Mouse (Mus musculus) inflammation-experienced regulatory T-cells, adult 6 months (primary cell): ENCODE data around the gene Pfkp. TPM values are rescaled to one million over a fixed set of nuclear protein-coding genes. Genes with fewer than 3 reads are reported as not detected.

Experiments used
- ATAC-seq: one replicate; pipeline ENCODE4 v1.8.0; 2017
- polyA plus RNA-seq, 3 experiments: library from polyadenylated mRNA; unstranded; fragments of 100-300 nt; shearing (Covaris generic); gene quantifications; one replicate each; pipeline ENCODE4 v1.2.1; 2017

Gene Pfkp
- polyA plus RNA-seq, 3 experiments from 2014 or later, result 141 to 154 (median 148) TPM

- ATAC-seq, result no peak
Observed at GRCm38 (mm10) chr13:6636520-6636919, 12.1 kb downstream of the Pfkp start.

- no peak for ATAC-seq
Observed at GRCm38 (mm10) chr13:6635138-6636076, 13.2 kb downstream of the Pfkp start.

- ATAC-seq, result no peak
Observed at GRCm38 (mm10) chr13:6634063-6634462, 14.5 kb downstream of the Pfkp start.

- peak; percentile 94 for ATAC-seq
Observed at GRCm38 (mm10) chr13:6633524-6633923, 15.1 kb downstream of the Pfkp start.

GRCm38 (mm10) chr13:6632935-6633334 is 15.6 kb downstream of the Pfkp start:
- peak; percentile 2 for ATAC-seq

GRCm38 (mm10) chr13:6632513-6632912 is 16.1 kb downstream of the Pfkp start:
- no peak for ATAC-seq

GRCm38 (mm10) chr13:6631772-6632510 is 16.6 kb downstream of the Pfkp start:
- ATAC-seq, result no peak

GRCm38 (mm10) chr13:6630660-6631059 is 17.9 kb downstream of the Pfkp start:
- ATAC-seq, result no peak

- no peak for ATAC-seq
Observed at GRCm38 (mm10) chr13:6629927-6630326, 18.6 kb downstream of the Pfkp start.

- ATAC-seq, result no peak
Observed at GRCm38 (mm10) chr13:6628998-6629764, 19.4 kb downstream of the Pfkp start.

GRCm38 (mm10) chr13:6628261-6628660 is 20.3 kb downstream of the Pfkp start:
- no peak for ATAC-seq

- peak; percentile 70 for ATAC-seq
Observed at GRCm38 (mm10) chr13:6627352-6627751, 21.2 kb downstream of the Pfkp start.

- ATAC-seq, result peak; percentile 37
Observed at GRCm38 (mm10) chr13:6626508-6627114, 22.0 kb downstream of the Pfkp start.

GRCm38 (mm10) chr13:6625942-6626341 is 22.6 kb downstream of the Pfkp start:
- ATAC-seq, result no peak

GRCm38 (mm10) chr13:6624604-6625003 is 24.0 kb downstream of the Pfkp start:
- no peak for ATAC-seq

GRCm38 (mm10) chr13:6624121-6624520 is 24.5 kb downstream of the Pfkp start:
- no peak for ATAC-seq

- ATAC-seq, result no peak
Observed at GRCm38 (mm10) chr13:6621831-6622230, 26.7 kb downstream of the Pfkp start.

GRCm38 (mm10) chr13:6620250-6620649 is 28.3 kb downstream of the Pfkp start:
- ATAC-seq, result no peak

- ATAC-seq, result no peak
Observed at GRCm38 (mm10) chr13:6618711-6619110, 29.9 kb downstream of the Pfkp start.

GRCm38 (mm10) chr13:6613690-6614445 is 34.7 kb downstream of the Pfkp start:
- no peak for ATAC-seq

GRCm38 (mm10) chr13:6602786-6603409 is 45.7 kb downstream of the Pfkp start:
- no peak for ATAC-seq
